Mouse (Mus musculus): ENCODE results near the gene Ccdc124. TPM values are rescaled to one million over a fixed set of nuclear protein-coding genes. Genes with fewer than 3 reads are reported as not detected.

Gene Ccdc124
- total and polyA plus RNA-seq, 3 experiments, result 47.6 to 87.1 TPM; not detected in 1

GRCm38 (mm10) chr8:70851837-70852236, 21.9 kb downstream of the Ccdc124 start:
- H3K9me3 ChIP-seq (replicated peaks; ENCODE audit: insufficient read depth, low read length), result no peaks in the 10 kb centered on the region
- H3K36me3 ChIP-seq (ENCODE audit: control insufficient read depth in 1 of 2, insufficient read depth in 2 of 2, low read length in 2 of 2), result no peaks in the 10 kb centered on the region
- H3K4me3 ChIP-seq (ENCODE audit: control insufficient read depth in 1 of 2, insufficient read depth in 1 of 2, low read depth in 2 of 2, low read length in 2 of 2), result no peak overlapping the region
- no peak for DNase-seq (ENCODE audit: low read depth, low spot score)
- peaks cover 0 to 16% of the 10 kb centered on the region in 2 experiments; a peak in 3 of 4 replicates for H3K4me1 ChIP-seq (ENCODE audit: control insufficient read depth in 1 of 2, insufficient read depth in 2 of 2, low read length in 2 of 2)
- H3K9ac ChIP-seq (ENCODE audit: control insufficient read depth, low read depth, low read length, poor library complexity, severe bottlenecking), result no peak overlapping the region
- TF ChIP-seq HCFC1 (IDR thresholded peaks at IDR 0.05; ENCODE audit: low read depth, low read length) (no peak), TBP (IDR thresholded peaks at IDR 0.05; ENCODE audit: low read depth, low read length) (no peak), MXI1 (IDR thresholded peaks at IDR 0.05; ENCODE audit: low read depth, low read length) (no peak)
- H3K79me2 ChIP-seq (ENCODE audit: control insufficient read depth, insufficient read depth, low read length, poor library complexity), result no peaks in the 10 kb centered on the region; the same call in 1 of the 2 replicates
- no peak overlapping the region for H3K27ac ChIP-seq (ENCODE audit: control insufficient read depth, low read depth, low read length)
- no peaks in the 10 kb centered on the region for H3K27me3 ChIP-seq (ENCODE audit: control insufficient read depth in 1 of 2, insufficient read depth in 2 of 2, low read length in 2 of 2)

- H3K36me3 ChIP-seq (ENCODE audit: control insufficient read depth in 1 of 2, insufficient read depth in 2 of 2, low read length in 2 of 2), result no peaks in the 10 kb centered on the region
- no peak for TF ChIP-seq GATA1 (IDR thresholded peaks at IDR 0.05; ENCODE audit: low read depth, low read length)
- no peak for TF ChIP-seq MYC (IDR thresholded peaks at IDR 0.05; ENCODE audit: low read depth, low read length)
- no peak for TF ChIP-seq TCF12 (IDR thresholded peaks at IDR 0.05; ENCODE audit: low read depth, low read length)
- TF ChIP-seq SMC3 (IDR thresholded peaks at IDR 0.05; ENCODE audit: low read depth, low read length), result no peak
- no peak for TF ChIP-seq SIN3A (IDR thresholded peaks at IDR 0.05; ENCODE audit: low read length)
- no peak for TF ChIP-seq RCOR1 (IDR thresholded peaks at IDR 0.05; ENCODE audit: low read depth, low read length)
- no peak for TF ChIP-seq JUND (IDR thresholded peaks at IDR 0.05; ENCODE audit: low read depth, low read length)
- TF ChIP-seq ETS1 (IDR thresholded peaks at IDR 0.05; ENCODE audit: low read depth, low read length), result no peak
- no peak for TF ChIP-seq CTCF (IDR thresholded peaks at IDR 0.05 in 2 of 3, conservative IDR thresholded peaks at IDR 0.05 in 1 of 3; ENCODE audit: control insufficient read depth in 1 of 3, insufficient read depth in 1 of 3, low read depth in 2 of 3, low read length in 3 of 3, poor library complexity in 1 of 3, severe bottlenecking in 1 of 3)
- no peak for TF ChIP-seq TBP (IDR thresholded peaks at IDR 0.05; ENCODE audit: low read depth, low read length)
- H3K9me3 ChIP-seq (replicated peaks; ENCODE audit: insufficient read depth, low read length), result no peaks in the 10 kb centered on the region
- H3K9ac ChIP-seq (ENCODE audit: control insufficient read depth, low read depth, low read length, poor library complexity, severe bottlenecking), result no peak overlapping the region
- DNase-seq (ENCODE audit: low read depth, low spot score), result no peak
- H3K79me2 ChIP-seq (ENCODE audit: control insufficient read depth, insufficient read depth, low read length, poor library complexity), result no peaks in the 10 kb centered on the region
- H3K4me1 ChIP-seq (ENCODE audit: control insufficient read depth in 1 of 2, insufficient read depth in 2 of 2, low read length in 2 of 2), result peaks cover 0 to 10% of the 10 kb centered on the region in 2 experiments; a peak in 3 of 4 replicates
- H3K27me3 ChIP-seq (ENCODE audit: control insufficient read depth in 1 of 2, insufficient read depth in 2 of 2, low read length in 2 of 2), result no peaks in the 10 kb centered on the region
- H3K4me3 ChIP-seq (ENCODE audit: control insufficient read depth in 1 of 2, insufficient read depth in 1 of 2, low read depth in 2 of 2, low read length in 2 of 2), result no peak overlapping the region
- no peak overlapping the region for H3K27ac ChIP-seq (ENCODE audit: control insufficient read depth, low read depth, low read length)
Observed at GRCm38 (mm10) chr8:70850947-70851346, 22.8 kb downstream of the Ccdc124 start.

- Histone ChIP-seq H3K4me1 (ENCODE audit: control insufficient read depth in 1 of 2, insufficient read depth in 2 of 2, low read length in 2 of 2) (peaks cover 0 to 10% of the 10 kb centered on the region in 2 experiments; a peak in 3 of 4 replicates), H3K9me3 (replicated peaks; ENCODE audit: insufficient read depth, low read length) (no peaks in the 10 kb centered on the region), H3K27ac (ENCODE audit: control insufficient read depth, low read depth, low read length) (no peak overlapping the region), H3K27me3 (ENCODE audit: control insufficient read depth in 1 of 2, insufficient read depth in 2 of 2, low read length in 2 of 2) (no peaks in the 10 kb centered on the region), H3K79me2 (ENCODE audit: control insufficient read depth, insufficient read depth, low read length, poor library complexity) (no peaks in the 10 kb centered on the region), H3K4me3 (ENCODE audit: control insufficient read depth in 1 of 2, insufficient read depth in 1 of 2, low read depth in 2 of 2, low read length in 2 of 2) (no peak overlapping the region), H3K36me3 (ENCODE audit: control insufficient read depth in 1 of 2, insufficient read depth in 2 of 2, low read length in 2 of 2) (no peaks in the 10 kb centered on the region), H3K9ac (ENCODE audit: control insufficient read depth, low read depth, low read length, poor library complexity, severe bottlenecking) (no peak overlapping the region)
- DNase-seq (ENCODE audit: low read depth, low spot score), result no peak
- TF ChIP-seq GATA1 (IDR thresholded peaks at IDR 0.05; ENCODE audit: low read depth, low read length) (no peak), POLR2AphosphoS5 (IDR thresholded peaks at IDR 0.05; ENCODE audit: borderline replicate concordance, low read depth, low read length) (no peak)
Observed at GRCm38 (mm10) chr8:70850132-70850845, 23.4 kb downstream of the Ccdc124 start.

All from MEL (cell line).